Mouse (Mus musculus) urinary bladder, adult 18-20 months (tissue): ENCODE measurements around the gene Mup6.
"Not testable (repeated sequence)": the region's sequence is repeated elsewhere in the genome, so short reads cannot be mapped to it uniquely, and the experiment has no call there.

Source experiments
- DNase-seq, 2 experiments: peaks; one replicate each; pipeline ENCODE4 v3.0.0; 2022; ENCODE audit warnings: low spot score in 2 of 2, mixed read lengths in 2 of 2

Mup6 gene

GRCm38 (mm10) chr4:59963405-59964344 is at the start of gene Mup6:
Gene Mup6, plus strand, starts transcription at chr4:59964294.
- no peak for DNase-seq

DNA sequence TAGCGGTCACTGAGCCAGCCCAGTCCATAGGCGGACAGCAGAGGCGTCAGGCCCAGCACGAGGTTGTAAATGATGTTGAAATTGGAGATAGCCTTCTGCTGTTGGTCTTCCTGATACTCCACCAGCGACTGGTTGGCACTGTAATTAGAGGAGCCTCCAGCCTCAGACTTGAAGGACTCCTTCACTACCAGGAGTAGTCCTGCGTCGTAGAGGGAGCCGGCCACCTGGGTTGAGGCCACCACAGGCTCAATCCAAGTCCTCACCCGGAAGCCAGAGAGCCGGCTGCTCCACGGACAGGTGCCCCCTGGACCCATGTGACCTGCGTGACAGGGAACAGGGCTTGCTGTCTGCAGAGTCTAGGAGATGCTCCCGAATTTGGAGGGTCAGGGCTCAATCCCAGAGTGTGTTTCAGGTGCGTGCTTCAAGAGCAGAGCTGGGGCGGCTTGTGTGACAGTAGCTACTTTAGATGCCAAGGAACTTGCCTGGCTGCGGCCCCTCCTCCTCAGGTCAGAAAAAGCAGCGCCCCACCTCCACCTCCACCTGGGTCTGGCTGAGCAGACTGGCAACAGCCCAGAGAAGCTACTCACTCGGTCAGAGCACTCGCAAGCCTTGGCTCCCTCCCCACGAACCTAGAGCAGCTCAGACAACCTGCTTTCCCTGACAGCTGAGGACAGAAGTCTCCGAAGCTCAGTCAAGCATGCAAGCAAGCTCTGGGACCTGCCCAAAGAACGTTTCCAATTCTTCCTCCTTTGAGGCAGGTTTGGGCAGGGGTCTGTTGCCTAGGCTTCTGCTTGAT is 49.3 kb upstream of the Mup6 start, which contains the start of gene Slc46a2:
Gene Slc46a2 (minus strand): TSS at position 449 of the 796 bp plus-strand sequence.
- DNase-seq: no peak

DNA sequence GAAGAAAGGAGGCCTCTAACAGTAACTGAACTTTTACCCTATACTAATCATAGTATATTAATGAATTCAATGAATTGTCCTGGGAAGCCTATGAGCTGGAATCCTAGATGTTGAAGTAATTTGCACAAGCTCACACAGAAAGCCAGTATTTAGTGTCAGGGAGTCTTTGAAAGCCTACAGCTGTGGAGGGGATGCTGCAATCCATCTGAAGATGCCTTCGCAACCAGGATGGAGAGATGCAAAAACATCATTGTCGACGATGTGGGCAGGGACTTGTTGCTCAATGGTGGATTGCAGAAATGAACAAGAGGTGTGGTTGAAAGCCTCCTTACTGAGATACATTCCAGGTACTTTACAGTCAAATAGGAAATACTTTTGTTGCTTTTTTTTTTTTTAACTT is 46.1 kb upstream of the Mup6 start:
- DNase-seq: no peak

DNA sequence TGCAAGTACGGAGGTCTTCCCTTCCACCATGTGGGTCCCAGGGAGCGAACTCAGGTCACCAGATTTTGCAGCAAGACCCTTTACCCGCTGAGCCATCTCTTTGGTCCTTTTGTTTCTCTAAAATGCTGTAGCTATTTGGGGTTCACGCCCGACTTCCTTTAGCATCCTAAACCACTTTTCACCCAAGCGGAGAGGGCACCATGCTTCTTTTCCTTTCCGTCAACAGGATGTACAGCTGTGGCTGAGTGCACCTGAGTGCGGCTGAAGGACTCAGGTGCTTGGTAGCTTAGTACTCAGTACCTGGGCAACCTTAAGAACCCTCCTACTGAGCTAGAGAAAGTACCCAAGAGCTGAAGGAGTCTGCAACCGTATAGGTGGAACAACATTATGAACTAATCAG is 39.0 kb upstream of the Mup6 start:
- no peak for DNase-seq

DNA sequence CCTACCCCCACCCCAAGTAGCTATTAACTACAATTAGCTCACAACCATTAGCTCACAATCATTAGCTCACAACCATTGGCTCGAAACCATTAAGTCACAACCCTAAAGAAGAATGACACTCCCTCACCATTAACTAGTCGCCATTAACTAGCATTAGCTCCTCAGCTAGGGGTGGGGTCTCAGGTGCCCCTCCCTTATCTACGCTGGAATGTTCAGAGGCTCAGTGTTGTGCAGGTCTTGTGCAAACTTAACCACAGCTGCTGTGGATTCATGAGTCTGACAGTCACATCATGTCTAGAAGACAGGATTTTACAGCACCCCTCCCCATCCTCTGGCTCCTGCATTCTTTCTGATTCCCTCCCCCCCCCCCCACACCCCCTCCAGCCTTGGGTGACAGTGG is 36.4 kb upstream of the Mup6 start:
- DNase-seq: no peak

DNA sequence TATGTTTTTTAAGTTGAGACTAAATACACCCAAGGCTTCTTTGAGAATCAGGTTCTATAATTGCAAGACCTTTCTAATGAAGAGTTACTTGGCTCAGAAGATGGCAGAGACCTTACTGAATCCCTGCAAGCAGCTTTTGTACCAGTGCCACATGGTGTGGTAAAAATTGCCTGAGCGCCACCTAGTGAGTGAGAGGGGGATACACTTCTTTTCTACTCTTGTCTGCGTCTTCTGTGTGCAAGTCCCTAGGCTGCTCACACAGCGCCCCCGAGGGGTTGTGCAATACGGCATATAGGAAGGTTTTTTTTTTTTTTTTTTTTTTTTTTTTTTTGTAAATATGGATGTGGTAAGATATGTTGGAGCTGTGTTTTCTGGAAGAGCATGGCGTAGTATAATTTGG is 35.7 kb upstream of the Mup6 start:
- DNase-seq: peak in 1 of 2 experiments; percentile 54

DNA sequence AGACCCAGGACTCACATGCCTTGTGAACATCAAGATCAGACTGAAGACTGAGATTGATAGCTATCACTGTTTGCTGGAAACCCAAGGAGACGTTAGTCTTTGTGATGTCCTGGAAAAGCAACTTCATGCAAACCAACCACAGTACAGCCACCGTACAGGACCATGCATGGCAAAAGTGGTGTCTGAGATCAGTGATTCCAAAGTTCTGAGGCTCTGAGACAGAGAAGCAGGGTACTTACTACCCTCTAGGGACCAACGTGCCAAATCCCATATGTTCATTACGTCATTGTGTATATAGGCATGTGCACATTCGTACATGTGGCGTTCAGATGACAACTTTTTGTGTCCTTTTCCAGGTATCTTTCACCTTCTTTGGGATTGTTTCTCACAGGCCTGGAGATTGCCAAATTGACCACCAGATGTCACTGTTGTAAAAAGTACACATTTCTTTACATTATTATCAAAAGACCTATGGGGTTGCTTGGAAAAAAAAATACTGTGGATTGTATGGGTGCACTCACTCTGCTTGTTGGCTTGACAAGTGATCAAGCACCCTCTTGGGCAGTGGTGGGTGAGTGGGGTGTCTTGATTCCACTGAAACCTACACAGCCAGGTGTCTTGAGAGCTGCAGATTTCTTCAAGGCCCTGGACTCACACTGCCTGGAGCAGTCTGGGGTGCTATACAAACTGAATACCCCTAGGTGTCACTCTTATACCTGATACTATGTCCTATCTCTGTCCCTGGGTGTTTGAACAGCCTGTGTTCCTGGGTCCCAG is 31.4 kb upstream of the Mup6 start:
- DNase-seq: no peak

DNA sequence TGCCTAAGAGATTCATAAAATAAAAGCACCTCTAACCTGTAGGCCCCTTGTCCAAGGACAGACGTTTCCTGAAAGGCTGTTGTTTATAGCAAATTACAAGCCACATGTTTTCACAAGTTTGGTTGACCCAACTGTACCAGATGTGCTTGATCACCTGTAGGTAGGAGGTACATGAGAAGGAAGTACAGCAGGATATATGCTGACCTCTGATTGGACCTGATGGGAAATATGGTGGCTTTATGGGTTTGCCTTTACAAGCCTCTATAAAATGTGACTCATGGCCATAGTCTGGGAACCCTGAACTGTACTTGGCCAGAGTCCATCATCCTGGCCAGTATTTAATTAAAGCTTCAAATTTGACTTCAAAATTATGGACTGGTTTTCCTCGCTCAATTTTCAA is 26.6 kb upstream of the Mup6 start:
- no peak for DNase-seq

GRCm38 (mm10) chr4:59960610-59961009 is 3.5 kb upstream of the Mup6 start, which contains the start of gene Mup4:
Gene Mup4, minus strand, starts transcription at chr4:59960710.
- DNase-seq: no peak

DNA sequence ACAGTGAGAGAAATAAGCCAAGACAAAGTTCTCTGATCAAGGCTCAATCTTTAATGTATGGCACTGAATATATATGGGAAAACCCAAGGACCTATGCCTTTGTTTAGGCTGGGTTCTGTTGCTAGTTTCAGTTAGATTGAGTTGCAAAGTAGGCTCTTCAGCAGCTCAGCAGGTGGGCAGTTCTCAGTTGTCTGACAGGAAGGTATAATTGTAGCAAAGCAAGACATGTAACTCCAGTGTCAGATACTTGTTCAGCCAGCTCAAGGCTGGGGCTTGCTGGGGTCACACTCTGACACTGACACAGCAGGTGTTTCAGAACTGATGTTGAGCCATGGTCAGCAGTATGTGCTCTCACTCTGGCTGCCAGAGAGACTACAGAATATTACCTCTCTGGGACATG is 33.8 kb downstream of the Mup6 start:
- DNase-seq: not testable (repeated sequence)

DNA sequence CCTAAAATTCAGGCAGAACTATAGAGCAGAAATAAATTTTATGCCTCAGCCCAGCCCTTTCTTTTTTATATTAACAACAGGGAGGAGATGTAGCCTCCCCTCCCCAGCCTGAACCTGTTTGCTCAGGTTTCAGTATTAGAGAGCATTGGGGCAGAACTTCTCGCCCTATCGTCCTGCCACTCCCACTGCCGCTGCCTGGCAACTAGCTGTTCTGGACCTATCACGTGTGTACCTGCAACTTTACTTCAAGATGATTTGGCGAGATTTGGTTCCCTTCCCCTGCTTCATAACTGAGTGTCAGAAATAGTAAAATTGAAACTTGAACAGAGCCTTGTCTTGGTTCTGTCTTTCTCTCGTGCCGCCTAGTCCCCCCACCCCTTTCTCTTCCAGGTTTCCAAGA is 56.0 kb downstream of the Mup6 start:
- peak in 1 of 2 experiments; percentile 1 for DNase-seq

GRCm38 (mm10) chr4:60029334-60030111 is 65.4 kb downstream of the Mup6 start:
- not testable (repeated sequence) for DNase-seq
